Mouse (Mus musculus) hindlimb bud, embryonic 11.5 days (tissue): ENCODE data around the gene N4bp2.
"Not testable (repeated sequence)": the region's sequence is repeated elsewhere in the genome, so short reads cannot be mapped to it uniquely, and the experiment has no call there.

Experiments used
- DNase-seq: peaks from one replicate; pipeline ENCODE4 v3.0.0-alpha.2; 2012; ENCODE audit warnings: low read depth, low spot score; ENCODE audit errors: extremely low spot score

Gene N4bp2

DNA sequence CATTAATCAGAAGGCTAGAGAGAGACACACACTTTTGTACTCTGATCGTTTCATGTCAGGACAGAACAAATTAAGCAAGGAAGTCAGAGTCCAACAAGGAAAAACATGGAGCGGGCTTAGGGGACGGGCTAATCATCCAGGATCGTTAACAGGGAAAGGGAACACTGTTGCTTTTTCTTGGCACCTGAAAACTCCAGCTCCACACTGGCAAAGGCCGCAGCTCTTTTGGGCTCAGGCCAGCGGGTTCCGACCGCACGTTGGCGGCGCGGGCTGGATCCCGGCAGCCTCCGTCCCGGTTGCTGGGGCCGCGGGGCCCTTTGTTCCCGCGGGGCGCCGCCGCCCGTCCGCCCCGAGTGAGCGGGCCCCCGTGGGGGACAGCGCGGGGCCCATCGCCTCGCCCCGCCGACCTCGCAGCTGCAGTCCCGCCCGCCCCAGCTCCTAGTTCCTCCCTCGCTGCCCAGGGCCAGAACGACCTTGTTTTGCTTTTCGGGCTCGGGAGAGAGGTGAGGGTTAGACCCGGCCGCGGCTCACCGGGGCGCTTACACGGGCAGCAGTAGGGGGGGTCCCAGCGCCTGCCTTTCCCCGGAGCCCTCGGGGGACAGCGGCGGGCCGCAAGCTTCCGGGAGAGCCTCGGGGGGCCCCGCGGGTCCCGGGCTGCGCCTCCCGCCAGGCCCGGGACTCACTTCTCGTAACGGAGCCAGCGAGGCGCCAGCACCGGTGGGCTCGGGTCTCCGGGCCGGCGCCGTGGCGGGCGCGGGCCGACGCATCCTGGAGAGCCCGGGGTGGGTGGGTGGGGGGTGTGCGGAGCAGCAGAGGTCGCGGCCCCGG lies at the start of gene N4bp2:
Gene N4bp2, plus strand, starts transcription at position 434 of the 828 bp plus-strand sequence.
- peak; percentile 66 for DNase-seq

DNA sequence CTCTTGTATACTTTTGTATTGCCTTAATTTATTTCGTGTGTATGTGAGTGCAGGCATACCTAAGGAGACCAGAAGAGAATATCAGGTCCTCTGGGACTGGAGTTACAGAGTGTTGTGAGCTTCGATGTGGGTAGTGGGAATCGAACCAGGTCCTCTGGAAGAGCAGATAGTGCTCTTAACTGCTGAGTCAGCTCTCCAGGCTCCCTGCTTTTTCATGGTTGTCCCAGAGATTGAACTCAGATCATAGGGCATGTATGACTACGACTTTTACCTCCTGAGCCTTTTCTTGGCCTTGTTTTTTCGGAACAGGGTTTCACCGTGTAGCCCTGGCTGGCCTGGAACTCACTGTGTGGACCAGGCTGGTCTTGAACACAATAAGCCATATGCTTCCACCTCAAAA lies 48.2 kb upstream of the N4bp2 start:
- no peak for DNase-seq

DNA sequence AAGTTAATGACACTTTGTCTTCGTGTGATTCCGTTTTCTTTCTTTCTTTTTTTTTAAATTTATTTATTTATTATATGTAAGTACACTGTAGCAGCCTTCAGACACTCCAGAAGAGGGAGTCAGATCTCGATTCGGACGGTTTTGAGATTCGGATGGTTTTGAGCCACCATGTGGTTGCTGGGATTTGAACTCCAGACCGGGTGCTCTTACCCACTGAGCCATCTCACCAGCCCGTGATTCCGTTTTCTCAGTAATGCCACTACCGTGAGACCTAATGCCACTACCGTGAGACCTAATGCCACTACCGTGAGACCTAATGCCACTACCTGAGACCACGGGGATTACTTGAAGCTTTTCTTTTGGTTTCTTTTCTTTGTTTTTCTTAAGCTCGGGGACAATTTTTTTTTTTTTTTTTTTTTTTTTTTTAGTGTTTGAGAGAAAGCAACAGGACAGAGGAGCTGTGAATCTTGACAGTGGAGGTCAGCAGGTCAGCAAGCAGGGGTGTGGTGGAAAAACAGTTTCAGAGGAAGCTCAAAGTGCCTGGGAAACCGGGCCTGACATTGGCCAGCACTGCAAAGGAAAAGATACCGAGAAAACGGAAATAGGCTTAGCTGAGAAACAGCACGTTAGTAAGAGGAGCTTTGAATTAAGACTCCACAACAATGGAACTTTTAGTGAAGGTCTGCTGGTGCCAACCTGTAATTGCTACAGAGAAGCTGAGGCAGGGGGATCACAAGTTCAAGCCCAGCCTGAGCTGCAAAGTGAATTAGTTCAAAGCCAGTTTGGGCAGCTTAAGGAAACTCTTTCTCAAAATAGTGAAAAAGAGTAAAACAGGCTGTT lies 46.0 kb upstream of the N4bp2 start:
- DNase-seq = no peak

DNA sequence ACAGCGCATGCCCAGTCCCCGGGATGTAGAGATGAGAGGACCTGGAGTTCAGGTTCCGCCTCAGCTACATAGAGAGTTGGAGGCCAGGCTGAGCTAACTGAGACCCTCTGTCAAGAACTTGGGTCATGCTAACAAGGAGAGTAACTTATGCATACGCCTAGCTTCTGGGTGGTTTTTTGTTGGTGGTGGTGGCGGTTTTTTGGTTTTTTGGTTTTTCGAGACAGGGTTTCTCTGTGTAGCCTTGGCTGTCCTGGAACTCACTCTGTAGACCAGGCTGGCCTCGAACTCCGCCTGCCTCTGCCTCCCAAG lies 45.5 kb upstream of the N4bp2 start:
- DNase-seq = not testable (repeated sequence)

DNA sequence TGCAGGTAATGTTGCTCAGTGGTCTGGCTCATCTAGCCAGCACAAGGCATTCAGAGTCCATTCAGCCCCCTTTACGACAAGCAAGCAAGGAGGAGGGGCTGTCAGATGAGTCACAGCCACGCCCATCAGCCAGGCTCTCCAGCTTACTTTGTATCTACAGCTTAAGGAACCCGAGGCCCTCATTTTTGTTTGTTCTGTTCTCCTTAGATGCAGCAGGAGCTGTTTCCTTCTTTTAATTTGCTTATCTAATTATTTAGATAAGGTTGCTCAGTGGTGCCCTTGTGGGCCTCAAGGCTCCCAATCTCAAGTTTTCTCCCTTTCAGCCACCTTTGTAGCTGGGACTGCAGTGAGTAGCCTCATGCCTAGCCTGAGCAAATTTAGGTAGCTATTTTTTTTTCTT lies 45.0 kb upstream of the N4bp2 start:
- DNase-seq = no peak

DNA sequence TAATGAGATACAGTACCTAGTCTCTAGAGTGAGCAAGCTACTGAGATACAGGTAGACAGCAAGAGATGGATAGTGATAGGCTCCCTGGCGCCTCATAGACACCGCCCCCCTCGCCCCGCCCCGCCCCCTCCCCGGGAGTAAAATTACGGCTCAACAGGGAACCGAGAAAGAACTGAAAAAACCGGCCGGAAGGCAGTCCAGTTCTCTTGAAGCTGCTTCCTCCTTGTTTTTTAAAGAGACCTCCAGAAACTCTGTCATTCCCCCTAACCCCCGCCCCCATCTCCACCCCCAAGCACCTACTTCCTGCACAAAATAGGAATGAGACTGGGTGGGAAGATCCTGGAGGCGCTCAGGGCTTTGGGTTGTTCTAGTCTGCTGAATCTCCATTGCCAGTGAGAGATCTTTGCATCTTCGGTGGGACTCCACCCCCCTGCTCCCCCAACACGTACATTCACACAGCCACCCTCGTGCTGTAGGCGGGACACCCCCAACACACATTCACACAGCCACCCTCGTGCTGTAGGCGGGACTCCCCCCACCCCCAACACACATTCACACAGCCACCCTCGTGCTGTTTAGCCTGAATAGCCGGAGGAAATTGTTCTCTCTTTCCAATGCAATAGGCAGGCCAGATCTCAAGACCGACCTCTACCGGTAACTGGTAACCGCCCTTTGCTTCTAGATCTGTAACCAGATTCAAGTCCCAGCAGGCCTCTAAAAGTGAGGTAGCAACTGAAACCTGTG lies 38.8 kb upstream of the N4bp2 start:
- DNase-seq = peak; percentile 28

DNA sequence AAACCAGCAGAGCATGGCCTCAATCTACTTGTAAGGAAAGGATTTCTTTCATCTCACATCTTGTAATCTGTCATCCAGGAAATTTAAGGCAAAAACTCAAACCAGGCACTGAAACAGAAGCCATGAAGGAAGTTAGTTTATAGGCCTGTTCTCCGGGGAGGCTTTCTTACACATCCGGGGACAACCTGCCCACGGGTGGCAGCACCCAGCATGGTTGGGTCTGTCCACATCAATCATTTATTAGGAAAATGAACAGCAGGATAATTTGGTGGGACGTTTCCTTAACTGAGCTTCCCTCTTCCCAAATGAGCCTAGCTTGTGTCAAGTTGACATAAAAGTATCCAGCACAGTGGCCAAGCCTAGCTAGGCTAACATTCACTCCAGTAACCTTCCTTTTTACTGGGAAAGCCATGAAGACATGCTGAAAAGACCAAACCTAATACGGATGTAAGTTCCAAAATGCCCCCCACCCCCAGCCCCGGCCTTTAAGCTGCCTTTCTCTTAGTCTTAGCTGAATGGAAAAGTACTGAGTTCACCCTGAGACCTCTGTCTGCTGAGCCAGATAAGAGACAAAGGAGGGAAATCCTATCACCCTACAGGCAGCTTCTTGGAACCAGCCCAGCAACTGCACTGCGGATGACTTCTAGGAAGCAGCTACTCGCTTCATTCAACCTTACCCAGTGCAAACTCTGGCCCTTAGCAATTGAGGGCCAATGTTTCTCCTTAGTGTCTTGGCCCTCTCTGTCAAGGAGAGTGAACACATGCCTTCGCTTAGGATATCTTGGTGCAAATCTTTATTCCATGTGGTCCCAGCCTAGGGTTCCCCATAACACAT lies 31.9 kb upstream of the N4bp2 start:
- DNase-seq = no peak

DNA sequence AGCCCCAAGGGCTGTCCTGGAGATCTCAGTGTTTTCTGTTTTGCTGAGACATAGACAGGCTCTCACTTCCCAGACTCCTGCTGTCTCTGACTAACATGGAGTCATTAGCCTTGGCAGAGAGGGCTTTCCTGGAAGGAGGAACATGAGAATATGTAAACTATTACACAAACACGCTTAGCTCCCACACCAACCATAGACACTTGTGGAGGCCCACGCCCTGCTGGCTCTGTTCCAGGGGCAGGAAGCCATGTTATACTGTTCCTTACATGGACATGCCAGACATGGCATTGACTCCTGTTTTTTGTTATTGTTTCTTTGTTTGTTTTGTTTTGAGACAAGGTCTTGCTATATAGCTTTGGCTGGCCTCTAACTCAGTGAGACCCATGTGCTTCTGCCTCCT lies 27.7 kb upstream of the N4bp2 start:
- no peak for DNase-seq

DNA sequence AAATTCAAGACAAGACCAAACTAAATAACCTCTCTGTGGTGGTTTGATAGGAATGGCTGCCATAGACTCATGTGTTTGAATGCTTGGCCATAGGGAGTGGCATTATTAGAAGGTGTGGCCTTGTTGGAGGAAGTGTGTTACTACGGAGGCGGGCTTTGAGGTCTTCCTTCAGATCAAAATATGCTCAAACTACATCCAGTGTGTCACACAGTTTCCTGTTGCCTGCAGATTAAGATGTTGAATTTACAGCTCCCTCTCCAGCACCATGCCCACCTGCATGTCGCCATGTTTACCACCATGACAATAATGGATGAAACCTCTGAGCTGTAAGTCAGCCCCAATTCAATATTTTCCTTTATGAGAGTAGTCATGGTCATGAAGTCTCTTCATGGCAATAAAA lies 24.0 kb upstream of the N4bp2 start:
- no peak for DNase-seq

DNA sequence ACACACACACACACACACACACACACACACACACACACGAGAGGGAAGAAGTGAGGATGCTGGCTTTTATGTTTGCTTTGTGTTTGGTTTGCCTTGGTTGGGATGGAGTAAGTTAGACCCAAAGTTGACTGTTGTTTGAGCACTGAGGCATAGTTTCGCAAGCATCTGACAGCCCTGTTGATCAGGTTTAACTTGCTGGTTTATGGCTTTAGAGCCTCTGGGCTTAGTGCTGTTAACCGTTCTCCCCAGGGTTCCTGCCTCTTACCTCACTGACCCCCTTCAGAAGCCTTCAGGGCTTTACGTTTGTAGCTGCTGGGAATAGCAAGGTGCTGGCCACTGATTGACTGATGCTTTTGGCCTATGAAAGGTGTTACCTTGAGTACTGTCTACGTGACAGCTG lies 16.4 kb upstream of the N4bp2 start:
- no peak for DNase-seq

DNA sequence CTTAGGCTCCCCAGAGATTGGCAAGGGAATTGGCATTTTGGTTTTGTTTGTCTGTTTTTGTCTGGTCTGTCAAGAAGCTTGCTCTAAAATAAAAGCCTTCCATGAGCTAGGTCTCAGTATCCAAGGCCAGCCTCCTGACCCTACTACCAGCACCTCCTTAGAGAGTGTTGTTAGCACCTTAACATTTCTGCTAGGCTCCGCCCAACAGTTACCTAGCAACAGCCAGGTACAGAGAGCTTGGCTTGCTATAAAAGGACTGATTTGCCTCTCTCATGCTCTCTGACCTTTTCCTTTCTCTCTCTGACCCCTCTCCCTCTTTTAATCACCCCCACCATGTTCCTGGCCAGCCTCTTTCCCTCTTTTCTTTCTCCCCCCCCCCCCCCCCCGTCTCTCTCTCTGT lies 14.9 kb upstream of the N4bp2 start:
- no peak for DNase-seq

DNA sequence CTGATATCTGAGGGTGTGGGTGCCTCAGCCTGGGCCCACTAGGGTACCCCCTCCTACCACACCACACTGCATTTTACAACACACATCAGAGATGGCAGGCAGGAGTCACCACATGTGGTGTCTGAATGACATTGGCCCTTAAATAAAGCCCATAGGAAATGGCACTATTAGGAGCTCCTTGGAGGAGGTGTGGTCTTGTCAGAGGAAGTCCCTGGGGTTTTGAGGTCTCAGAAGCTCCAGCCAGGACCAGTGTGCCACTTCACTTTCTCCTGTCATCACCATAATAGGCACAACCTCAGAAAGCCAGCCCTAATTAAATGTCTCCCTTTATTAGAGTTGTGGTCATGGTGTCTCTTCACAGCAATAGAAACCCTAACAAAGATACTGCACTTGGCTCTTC lies 14.4 kb upstream of the N4bp2 start:
- DNase-seq = no peak

DNA sequence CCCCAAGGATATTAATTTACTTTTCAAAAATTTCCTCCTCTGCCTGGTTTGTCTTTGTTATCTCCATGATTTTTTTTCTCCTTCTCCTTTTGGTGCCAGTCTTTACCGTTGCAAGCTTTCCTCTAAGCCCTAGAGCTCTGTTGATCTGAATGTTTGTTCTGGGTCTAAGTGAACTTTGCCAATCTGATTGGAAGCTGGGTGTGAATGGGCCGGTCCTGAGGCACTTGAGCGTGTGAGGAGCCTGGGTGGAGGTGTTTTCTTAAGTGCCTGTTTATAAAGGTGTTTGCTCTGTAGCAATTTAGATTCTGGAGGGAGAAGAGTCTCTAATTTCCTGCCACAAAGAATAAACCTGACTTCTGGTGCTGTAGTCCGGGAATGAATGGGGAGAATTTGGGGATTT lies 11.3 kb upstream of the N4bp2 start:
- DNase-seq = no peak

DNA sequence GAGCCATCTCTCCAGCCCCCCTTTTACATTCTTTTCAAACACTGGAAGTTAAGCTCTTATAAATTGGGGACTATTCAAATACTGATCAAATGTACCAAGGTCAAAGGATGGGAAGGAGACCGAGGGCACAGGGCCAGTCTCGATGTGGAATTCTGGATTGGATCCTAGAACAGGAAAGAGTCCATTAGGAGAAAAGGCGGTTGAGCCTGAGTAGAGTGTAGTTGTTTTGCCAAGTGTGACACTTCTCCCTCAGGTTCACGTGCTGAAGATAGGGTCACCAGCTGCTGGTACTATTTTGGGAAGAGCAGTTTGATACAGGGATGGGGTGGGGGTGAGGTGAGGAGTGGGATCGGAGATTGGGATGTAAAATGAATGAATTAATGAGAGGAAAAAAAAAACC lies 7.5 kb upstream of the N4bp2 start:
- DNase-seq = no peak

DNA sequence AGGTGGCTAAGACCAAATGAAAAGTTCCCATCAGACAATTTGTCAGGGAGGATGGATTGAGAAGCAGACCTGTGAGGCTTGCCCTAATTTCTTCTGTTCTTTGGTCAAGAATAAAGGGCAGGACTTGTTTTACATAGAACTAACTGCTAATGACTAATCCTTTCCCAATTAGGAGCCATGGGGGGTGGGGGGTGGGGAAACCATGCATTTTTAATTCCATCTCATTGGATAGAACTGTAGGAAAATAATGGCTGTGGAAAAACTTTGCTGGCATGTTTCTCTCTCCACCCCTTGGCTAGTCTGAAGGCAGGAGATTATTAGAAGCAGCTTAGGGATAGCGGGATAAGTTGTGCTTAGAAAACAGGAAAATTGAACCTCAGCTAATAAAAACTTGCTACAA lies 6.2 kb upstream of the N4bp2 start:
- DNase-seq = no peak

DNA sequence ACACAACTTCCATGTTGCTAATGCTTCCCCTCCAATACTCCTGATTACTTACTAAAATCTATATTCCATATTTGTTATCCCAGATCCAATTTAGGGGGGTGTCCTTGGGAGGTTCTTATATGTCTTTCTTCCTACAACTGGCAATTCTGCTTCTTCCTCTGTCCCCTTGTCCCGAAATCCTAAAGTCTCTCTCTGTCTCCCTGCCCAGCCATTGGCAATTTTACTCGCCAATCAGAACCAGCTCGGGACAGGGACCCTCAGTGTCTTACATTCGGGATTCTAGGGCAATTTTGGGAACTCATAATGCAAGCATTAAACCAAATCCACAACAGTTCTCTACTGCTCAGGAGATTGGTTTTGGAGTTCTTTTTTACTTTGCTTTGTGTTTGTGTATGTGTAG lies 3.3 kb upstream of the N4bp2 start:
- no peak for DNase-seq

DNA sequence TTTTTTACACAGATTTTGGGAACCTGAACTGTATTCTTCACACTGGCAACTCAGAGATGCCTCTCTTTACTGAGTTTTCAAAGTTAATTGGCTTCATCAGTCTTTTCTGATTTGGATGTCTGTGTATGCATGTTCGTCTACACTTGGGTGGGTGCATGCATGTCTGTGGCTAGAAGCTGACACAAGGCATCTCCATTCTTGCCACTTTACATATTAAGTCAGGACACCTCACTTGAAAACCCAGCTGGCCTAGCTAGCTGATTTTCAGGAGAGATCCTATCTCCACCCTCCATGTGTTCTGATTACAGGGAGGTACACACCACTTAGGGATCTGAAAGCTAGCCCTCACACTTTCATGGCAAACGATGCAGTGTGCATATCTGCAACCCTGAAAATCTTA lies 2.7 kb upstream of the N4bp2 start:
- no peak for DNase-seq

DNA sequence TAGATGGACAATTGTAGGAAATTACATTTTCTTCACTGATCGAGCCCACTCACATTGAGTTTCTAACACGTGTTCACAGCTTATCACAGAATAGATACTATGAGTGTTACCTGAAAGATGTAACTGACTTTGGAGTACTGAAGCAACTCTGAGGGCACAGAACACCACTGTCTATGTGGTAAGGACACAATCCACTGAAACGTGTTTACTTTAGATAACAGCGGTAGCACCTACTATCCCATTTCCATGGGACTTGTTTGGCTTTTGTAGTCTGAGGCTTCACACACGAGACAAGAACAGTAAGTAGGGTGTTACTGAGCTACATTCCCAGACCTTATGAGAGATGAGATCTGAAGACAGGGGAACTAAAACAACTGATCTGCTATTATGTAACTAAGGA lies 2.3 kb upstream of the N4bp2 start:
- no peak for DNase-seq

DNA sequence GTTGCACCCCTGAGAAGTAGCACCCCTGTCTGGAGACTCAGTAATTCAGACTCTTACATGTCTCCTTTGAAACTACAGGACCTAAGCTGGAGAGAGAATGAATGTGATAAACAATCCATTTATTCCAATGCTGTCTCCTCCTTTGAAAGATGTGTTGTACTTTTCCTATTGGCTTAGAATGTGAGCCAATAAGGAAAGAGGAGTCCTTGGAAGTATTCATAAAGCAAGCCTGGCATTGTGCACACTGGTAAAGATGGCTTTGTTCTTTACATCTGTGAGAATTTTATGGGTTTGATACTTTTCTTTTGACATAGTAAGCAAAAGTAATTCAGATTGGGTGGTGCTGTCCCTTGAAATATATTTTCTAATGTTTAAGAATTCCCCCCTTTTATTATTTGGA lies 1.4 kb upstream of the N4bp2 start:
- DNase-seq = peak; percentile 35

DNA sequence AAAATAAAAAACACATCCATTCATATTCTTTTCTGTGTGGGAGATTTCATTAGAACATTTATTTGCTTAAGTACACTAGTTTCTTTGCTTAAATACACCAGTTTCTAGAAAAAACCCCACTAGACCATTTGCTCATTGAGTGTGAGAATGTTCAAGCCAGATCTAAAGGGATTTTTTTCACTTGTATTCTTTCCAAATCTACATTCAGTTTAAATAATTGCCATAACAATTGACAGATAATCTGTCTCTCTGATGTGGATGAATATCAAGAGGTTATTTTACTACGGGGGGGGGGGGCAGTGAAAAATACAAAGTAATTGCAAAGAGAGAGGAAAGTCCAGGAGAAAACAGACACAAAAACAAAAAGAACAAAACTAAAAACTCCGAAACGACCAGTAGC lies 635 bp upstream of the N4bp2 start:
- DNase-seq = no peak
